Mouse (Mus musculus): Measurements from ENCODE around the gene 1110059G10Rik. TPM values are rescaled to one million over a fixed set of nuclear protein-coding genes. Genes with fewer than 3 reads are reported as not detected.

The 1110059G10Rik gene
- polyA plus RNA-seq (2016; fragmentation: Nextera tagmentation; extraction: Ambion mirVana): 32.0 and 34.3 TPM in 2 replicates

DNA sequence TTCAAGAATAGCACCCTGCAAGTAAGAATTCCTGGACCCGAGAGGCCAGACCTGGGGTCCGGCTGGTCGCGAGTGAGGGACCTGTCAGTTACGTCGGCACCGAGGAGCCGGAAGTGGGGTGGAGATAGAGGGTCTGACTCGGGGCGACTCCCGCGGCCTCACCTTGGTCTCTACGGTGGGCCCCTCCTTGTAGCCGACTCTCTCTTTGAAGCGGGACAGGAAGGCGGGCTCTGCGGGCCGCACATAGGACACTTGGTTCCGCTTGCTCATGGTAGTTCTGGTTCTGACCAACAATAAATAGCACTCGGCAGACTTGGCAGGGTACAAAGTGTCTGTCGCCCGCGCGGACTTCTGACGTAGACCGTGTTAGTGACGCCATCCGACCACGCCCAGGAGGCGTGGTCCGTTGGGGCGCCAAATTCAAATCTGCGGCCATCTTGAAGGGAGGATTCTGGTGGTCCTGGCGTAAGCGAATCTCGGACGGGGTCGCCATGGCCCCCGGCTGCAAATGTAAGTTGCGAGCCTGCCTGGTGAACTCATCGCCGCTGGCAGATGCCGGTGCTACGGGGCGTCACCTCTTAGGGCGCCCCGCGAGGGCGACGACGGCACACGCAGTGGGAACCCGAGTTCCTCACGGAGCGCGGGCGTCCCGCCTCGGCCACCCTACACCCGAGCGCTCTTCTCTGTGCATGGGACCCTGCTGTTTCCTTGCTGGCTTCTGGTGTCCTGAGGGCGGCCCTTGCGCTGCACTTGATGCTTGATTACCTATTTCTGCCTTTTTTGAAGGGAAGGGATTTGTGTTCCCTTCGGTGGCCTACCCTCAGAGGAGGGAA, at the start of gene 1110059G10Rik, which contains the start of gene Kif15:
Gene 1110059G10Rik, minus strand, starts transcription at position 358 of the 833 bp plus-strand sequence.
Gene Kif15, plus strand, starts transcription at position 404 of the 833 bp plus-strand sequence.
- Histone ChIP-seq H3K4me1 (peaks cover 20% of the 10 kb centered on the region), H3K4me3 (peak within 1 kb of the TSS; percentile 90), H3K9me3 (no peaks in the 10 kb centered on the region), H3K27ac (replicated peaks) (peak within 1 kb of the TSS; percentile 58; the same call in 1 of the 2 replicates), H3K36me3 (peaks cover 9% of the 10 kb centered on the region), H3K9ac (replicated peaks) (peak within 1 kb of the TSS; percentile 75), H3K27me3 (no peaks in the 10 kb centered on the region), H3K4me2 (replicated peaks) (peak within 1 kb of the TSS; percentile 82)
- WGBS: under 1% methylated on average over 64 of the region's 64 CpGs
- peak; percentile 97 for ATAC-seq (ENCODE audit: low FRiP score, low read depth)

DNA sequence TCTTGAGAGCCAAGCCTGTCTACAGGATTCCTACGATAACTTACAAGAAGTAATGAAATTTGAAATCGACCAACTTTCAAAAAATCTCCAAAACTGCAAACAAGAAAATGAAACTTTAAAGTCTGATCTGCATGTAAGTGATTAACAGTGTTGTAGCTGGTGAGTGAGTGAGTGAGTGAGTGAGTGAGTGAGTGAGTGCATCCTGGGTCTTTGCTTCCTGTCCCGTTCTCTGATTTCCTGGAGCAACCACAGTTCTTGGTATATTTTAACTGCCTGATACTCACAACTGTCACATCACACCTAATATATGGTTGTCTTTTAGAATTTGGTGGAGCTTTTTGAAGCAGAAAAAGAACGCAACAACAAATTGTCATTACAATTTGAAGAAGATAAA, 48.4 kb upstream of the 1110059G10Rik start:
- WGBS: 99% methylated on average over 4 of the region's 4 CpGs
- H3K9ac ChIP-seq (replicated peaks): no peak overlapping the region
- no peak overlapping the region for H3K4me3 ChIP-seq
- H3K27ac ChIP-seq (replicated peaks): no peak overlapping the region
- no peaks in the 10 kb centered on the region for H3K27me3 ChIP-seq
- H3K9me3 ChIP-seq: no peaks in the 10 kb centered on the region
- peaks cover 66% of the 10 kb centered on the region for H3K36me3 ChIP-seq
- H3K4me1 ChIP-seq: no peaks in the 10 kb centered on the region
- no peak overlapping the region for H3K4me2 ChIP-seq (replicated peaks)
- ATAC-seq (ENCODE audit: low FRiP score, low read depth): no peak

DNA sequence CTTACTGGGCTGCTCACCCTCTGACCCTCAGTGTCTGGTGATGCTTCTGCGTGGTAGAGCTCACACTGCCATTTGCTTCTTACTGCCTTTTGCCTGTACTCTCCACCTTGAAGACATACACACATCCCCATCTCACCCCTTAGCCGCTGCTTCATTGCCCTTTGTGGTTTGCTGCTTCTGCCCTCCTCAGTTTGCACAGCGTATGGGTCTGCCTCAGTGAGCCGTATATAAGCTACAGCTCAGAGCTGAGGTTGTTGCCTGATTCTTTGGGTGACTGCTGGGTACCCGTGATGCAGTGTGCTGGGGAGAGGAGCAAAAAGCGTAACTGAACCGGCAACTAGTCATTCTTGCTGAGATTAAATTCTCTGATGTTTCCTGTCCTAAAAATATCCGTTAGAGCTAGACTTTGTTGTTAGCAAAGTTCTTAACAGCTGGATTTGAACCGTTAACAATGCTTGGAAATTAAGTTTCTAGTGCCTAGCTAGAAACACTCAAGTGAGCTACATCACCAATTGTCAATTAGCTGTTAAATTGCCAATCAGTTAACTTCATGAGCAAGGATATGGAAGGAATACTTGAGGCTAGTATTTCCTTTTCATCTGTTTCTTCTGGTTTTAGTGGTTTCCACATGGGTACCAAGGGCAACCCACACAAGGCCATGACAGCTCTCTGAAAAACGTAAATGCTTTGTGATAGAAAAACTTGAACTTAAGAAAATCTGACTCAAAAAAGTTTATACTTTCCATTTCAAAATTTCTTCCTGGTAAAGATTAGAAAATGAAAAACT, 47.8 kb upstream of the 1110059G10Rik start:
- Histone ChIP-seq H3K27me3 (no peaks in the 10 kb centered on the region), H3K27ac (replicated peaks) (no peak overlapping the region), H3K9ac (replicated peaks) (no peak overlapping the region), H3K4me1 (no peaks in the 10 kb centered on the region), H3K9me3 (no peaks in the 10 kb centered on the region), H3K36me3 (peaks cover 62% of the 10 kb centered on the region), H3K4me2 (replicated peaks) (no peak overlapping the region), H3K4me3 (no peak overlapping the region)
- WGBS: 94% methylated on average over 10 of the region's 10 CpGs
- no peak for ATAC-seq (ENCODE audit: low FRiP score, low read depth)

DNA sequence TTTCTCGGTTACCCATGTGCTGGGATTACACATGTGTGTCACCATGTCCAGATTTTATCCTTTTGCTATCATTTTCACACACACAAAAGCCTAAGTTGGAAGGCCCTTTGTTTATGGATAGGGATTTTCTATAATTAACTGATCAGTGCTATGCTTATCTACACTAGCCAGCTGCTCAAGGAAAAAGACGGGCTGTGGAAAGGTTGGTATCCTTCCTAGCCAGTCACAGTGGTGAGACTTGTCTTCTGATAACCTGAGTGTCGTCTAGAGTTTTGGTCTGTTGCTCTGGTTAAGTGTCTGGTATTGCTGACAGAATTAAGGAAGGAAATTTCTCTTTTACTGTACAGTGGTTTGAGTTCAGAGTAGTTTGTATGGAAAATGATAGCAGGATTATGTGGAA, 21.9 kb downstream of the 1110059G10Rik start:
- Histone ChIP-seq H3K36me3 (peaks cover 78% of the 10 kb centered on the region), H3K4me3 (no peak overlapping the region), H3K9me3 (no peaks in the 10 kb centered on the region), H3K27me3 (no peaks in the 10 kb centered on the region), H3K9ac (replicated peaks) (no peak overlapping the region), H3K4me1 (peaks cover under 1% of the 10 kb centered on the region; the same call in 1 of the 2 replicates), H3K4me2 (replicated peaks) (no peak overlapping the region), H3K27ac (replicated peaks) (no peak overlapping the region)
- 93% methylated on average over 3 of the region's 3 CpGs for WGBS
- ATAC-seq (ENCODE audit: low FRiP score, low read depth): no peak

DNA sequence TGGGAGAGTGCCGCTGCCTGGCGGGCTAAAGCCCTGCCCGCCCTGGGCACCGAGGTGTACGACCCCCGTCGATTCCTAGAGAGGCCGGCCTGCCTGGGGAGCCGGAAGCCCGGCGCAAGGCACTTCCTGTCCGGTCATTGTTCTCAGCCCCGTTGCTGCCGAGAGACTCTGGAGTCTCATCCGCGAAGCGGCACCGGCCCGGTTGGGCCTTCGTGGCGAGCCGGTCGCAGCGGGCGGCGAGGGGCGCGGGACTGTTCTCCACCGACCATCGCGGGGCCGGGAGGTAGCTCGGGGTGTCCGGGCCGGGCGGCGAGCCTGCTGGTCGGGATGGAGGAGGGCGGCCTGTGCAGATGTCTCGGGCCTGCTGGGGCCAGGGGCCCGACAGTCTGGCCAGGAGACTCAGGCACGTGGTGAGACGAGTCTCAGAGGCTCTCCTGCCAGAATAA, 27.8 kb downstream of the 1110059G10Rik start, which contains the start of gene Zfp105:
Gene Zfp105, plus strand, starts transcription at position 137 of the 446 bp plus-strand sequence.
- Histone ChIP-seq H3K36me3 (peaks cover 34% of the 10 kb centered on the region), H3K9me3 (no peaks in the 10 kb centered on the region), H3K4me3 (peak within 1 kb of the TSS; percentile 88), H3K9ac (replicated peaks) (peak within 1 kb of the TSS; percentile 94), H3K27ac (replicated peaks) (peak within 1 kb of the TSS; percentile 84), H3K4me2 (replicated peaks) (peak within 1 kb of the TSS; percentile 60), H3K4me1 (peaks cover 5% of the 10 kb centered on the region; the same call in 1 of the 2 replicates), H3K27me3 (peaks cover 12% of the 10 kb centered on the region)
- 1% methylated on average over 41 of the region's 43 CpGs for WGBS
- peak; percentile 99 for ATAC-seq (ENCODE audit: low FRiP score, low read depth)

DNA sequence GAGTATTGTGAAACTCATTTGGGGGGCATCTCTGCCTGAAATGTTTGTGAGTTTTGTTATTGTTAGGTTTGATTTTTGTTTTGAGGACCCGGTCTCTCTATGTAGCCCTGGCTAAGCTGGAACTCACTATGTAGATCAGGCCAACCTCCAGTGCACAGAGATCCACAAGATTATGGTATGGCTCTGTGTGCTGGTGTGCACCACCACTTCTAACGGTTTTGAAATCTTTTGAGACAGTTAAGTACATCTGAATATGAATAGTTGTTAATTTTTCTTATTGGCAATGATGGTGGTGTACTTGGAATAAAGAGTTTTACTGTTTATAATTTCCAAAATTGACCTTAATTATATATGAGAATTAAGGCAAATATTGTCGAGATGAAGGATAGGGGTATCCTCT, 28.4 kb downstream of the 1110059G10Rik start:
- H3K4me1 ChIP-seq: peaks cover 5% of the 10 kb centered on the region; the same call in 1 of the 2 replicates
- 0 out of 2 replicates have a peak overlapping the region, but pooled peaks have one; percentile 94 for H3K9ac ChIP-seq (replicated peaks)
- peaks cover 29% of the 10 kb centered on the region for H3K36me3 ChIP-seq
- peak; percentile 65; the same call in 1 of the 2 replicates for ATAC-seq (ENCODE audit: low FRiP score, low read depth)
- peak overlapping the region; percentile 60 for H3K4me2 ChIP-seq (replicated peaks)
- H3K9me3 ChIP-seq: no peaks in the 10 kb centered on the region
- H3K27me3 ChIP-seq: peaks cover 15% of the 10 kb centered on the region
- H3K27ac ChIP-seq (replicated peaks): no peak overlapping the region
- H3K4me3 ChIP-seq: peak overlapping the region; percentile 88
- 19% methylated on average over 3 of the region's 3 CpGs for WGBS

DNA sequence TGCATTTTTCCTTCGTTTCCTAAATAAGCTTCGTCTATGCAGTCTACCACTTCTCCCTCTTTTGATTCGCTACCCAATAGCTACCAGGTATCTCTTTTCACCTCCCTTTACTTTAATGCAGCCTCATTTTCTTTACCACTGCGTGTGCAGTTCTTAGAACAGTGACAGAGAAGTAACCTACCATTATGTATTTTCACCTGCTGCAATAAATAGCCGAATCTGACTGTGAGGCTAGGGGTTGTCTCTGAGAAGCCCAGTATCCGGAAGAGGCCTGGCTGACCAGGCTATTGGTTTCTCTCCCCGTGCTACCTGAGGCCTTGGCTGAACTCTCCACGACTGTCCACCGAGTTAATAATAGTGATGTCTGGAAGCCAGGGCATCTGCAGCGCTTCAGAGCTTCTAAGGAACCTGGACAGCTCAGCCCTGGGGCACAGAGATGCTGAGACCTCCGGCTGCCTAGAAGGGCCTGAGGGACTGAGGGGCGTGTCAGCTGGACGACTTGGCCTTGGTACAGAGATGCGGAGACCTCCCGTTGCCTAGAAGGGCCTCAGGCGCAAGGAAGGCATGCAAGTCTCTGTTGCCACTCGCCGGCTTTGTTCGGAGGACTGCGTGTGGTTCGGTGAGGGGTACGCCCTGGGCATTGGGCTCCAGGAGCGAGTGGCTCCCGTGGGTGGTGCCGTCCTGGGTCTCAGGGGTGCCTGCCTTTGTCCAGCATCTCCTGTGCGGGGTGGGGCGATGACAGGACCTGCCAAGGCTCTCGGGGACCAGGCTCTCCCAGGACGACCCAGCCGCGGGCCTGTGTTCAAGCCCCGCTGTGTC, 47.9 kb downstream of the 1110059G10Rik start:
- Histone ChIP-seq H3K4me1 (peaks cover 13% of the 10 kb centered on the region), H3K27me3 (no peaks in the 10 kb centered on the region), H3K9ac (replicated peaks) (peak overlapping the region; percentile 85), H3K4me3 (peak overlapping the region; percentile 63), H3K36me3 (peaks cover 21% of the 10 kb centered on the region), H3K4me2 (replicated peaks) (peak overlapping the region; percentile 62), H3K27ac (replicated peaks) (peak overlapping the region; percentile 77), H3K9me3 (no peaks in the 10 kb centered on the region)
- ATAC-seq (ENCODE audit: low FRiP score, low read depth): peak; percentile 99
- WGBS: 15% methylated on average over 32 of the region's 32 CpGs

DNA sequence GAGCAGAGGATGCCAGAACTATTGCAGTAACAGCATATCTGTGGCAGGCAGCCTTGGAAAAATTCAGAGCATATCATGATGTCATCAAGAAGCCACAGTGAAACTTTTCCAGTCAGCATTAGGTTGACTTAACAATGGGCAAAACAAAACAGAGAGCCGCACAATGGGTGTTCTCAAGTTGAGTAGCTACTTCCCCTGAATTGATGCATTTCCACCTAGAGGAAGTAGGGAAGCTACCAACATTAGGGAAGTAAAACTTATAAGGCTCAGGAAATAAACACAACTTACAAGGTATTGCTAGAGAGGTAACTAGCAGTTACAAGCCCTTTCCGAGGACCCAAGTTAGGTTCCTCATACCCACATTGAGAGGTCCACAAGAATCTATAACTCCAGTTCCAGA, 49.8 kb downstream of the 1110059G10Rik start:
- H3K27ac ChIP-seq (replicated peaks): no peak overlapping the region
- H3K27me3 ChIP-seq: no peaks in the 10 kb centered on the region
- H3K9ac ChIP-seq (replicated peaks): no peak overlapping the region
- no peak for ATAC-seq (ENCODE audit: low FRiP score, low read depth)
- H3K4me3 ChIP-seq: no peak overlapping the region
- peaks cover 1% of the 10 kb centered on the region; the same call in 1 of the 2 replicates for H3K9me3 ChIP-seq
- peaks cover 16% of the 10 kb centered on the region for H3K36me3 ChIP-seq
- peaks cover 13% of the 10 kb centered on the region for H3K4me1 ChIP-seq
- H3K4me2 ChIP-seq (replicated peaks): no peak overlapping the region
- 96% methylated on average over 2 of the region's 2 CpGs for WGBS

Other genes starting within 250 kb of the 1110059G10Rik start
- gene Topaz1, start 203.7 kb downstream of the 1110059G10Rik start, polyA plus RNA-seq (2016; fragmentation: Nextera tagmentation; extraction: Ambion mirVana): not detected in 2 replicates
- gene Tcaim, start 145.5 kb downstream of the 1110059G10Rik start, polyA plus RNA-seq (2016; fragmentation: Nextera tagmentation; extraction: Ambion mirVana): 7.4 and 7.7 TPM in 2 replicates
- 0.32 TPM in 1 of 2 replicates, not detected in the other for gene Gm35549, start 107.0 kb downstream of the 1110059G10Rik start, polyA plus RNA-seq (2016; fragmentation: Nextera tagmentation; extraction: Ambion mirVana)
- 124 and 134 TPM in 2 replicates for gene Zfp445, start 85.0 kb downstream of the 1110059G10Rik start, polyA plus RNA-seq (2016; fragmentation: Nextera tagmentation; extraction: Ambion mirVana)
- gene Zkscan7, start 65.3 kb downstream of the 1110059G10Rik start, polyA plus RNA-seq (2016; fragmentation: Nextera tagmentation; extraction: Ambion mirVana): 4.5 and 4.8 TPM in 2 replicates
- 34.1 and 38.1 TPM in 2 replicates for gene Zfp105, start 27.9 kb downstream of the 1110059G10Rik start, polyA plus RNA-seq (2016; fragmentation: Nextera tagmentation; extraction: Ambion mirVana)
- 68.2 and 73.8 TPM in 2 replicates for gene Kif15, start within 50 bp of the 1110059G10Rik start, polyA plus RNA-seq (2016; fragmentation: Nextera tagmentation; extraction: Ambion mirVana)
- gene Tmem42, start 70.3 kb upstream of the 1110059G10Rik start, polyA plus RNA-seq (2016; fragmentation: Nextera tagmentation; extraction: Ambion mirVana): 18.4 and 18.8 TPM in 2 replicates
- gene Tgm4, start 83.7 kb upstream of the 1110059G10Rik start, polyA plus RNA-seq (2016; fragmentation: Nextera tagmentation; extraction: Ambion mirVana): 0.57 and 1.5 TPM in 2 replicates
- 84.1 and 86.4 TPM in 2 replicates for gene Zdhhc3, start 162.2 kb upstream of the 1110059G10Rik start, polyA plus RNA-seq (2016; fragmentation: Nextera tagmentation; extraction: Ambion mirVana)
- gene Exosc7, start 162.2 kb upstream of the 1110059G10Rik start, polyA plus RNA-seq (2016; fragmentation: Nextera tagmentation; extraction: Ambion mirVana): 96.5 and 103 TPM in 2 replicates
- gene Clec3b, start 199.9 kb upstream of the 1110059G10Rik start, polyA plus RNA-seq (2016; fragmentation: Nextera tagmentation; extraction: Ambion mirVana): 0.31 TPM in 1 of 2 replicates, not detected in the other

All from midbrain, embryonic 12.5 days (tissue).